In genomic region chr7:79577931-79578850, GRCm38 (mm10) we compare ENCODE assay signal across 9 mouse cellular contexts. TPM values are rescaled to one million over a fixed set of nuclear protein-coding genes. Genes with fewer than 3 reads are reported as not detected.
A peak's percentile ranks its signal among the peaks of the same experiment; 100 is the strongest.
DNase-seq lines count a peak whose midpoint lies in the region; ATAC-seq and TF ChIP-seq lines count a peak whose summit lies in the region.
"Had no signal": no experiment of that assay in that cellular context is flagged by ENCODE, and none has a peak within 500 bp of the region (broad histone marks: within the 10 kb centered on the region; RNA-seq: fewer than 3 reads in every experiment).

No protein-coding gene starts in this region.

- no peak for TF ChIP-seq CTCF in heart, adult 2 months (IDR thresholded peaks at IDR 0.05)
- no peak for TF ChIP-seq CTCF in ES-Bruce4 (IDR thresholded peaks at IDR 0.05; ENCODE audit: low read depth, low read length)
- no peak for TF ChIP-seq CTCF in heart, postnatal 0 days (IDR thresholded peaks at IDR 0.05; ENCODE audit: low read depth)
- TF ChIP-seq CTCF in liver, postnatal 0 days (IDR thresholded peaks at IDR 0.05; ENCODE audit: low read depth), result no peak

- H3K4me1 ChIP-seq in heart, embryonic 10.5 days, result peaks cover 19% of the 10 kb centered on the region
- H3K4me1 ChIP-seq in heart, adult 2 months (ENCODE audit: control insufficient read depth, insufficient read depth, low read length), result no peaks in the 10 kb centered on the region
- no peaks in the 10 kb centered on the region for H3K4me1 ChIP-seq in ES-Bruce4 (ENCODE audit: control insufficient read depth, insufficient read depth, low read length)
- peaks cover 23% of the 10 kb centered on the region for H3K4me1 ChIP-seq in heart, postnatal 0 days (ENCODE audit: control insufficient read depth, insufficient read depth)
- H3K4me1 ChIP-seq in liver, postnatal 0 days (ENCODE audit: insufficient read depth), result peaks cover 3% of the 10 kb centered on the region; the same call in 1 of the 2 replicates

- H3K4me2 ChIP-seq in heart, postnatal 0 days (ENCODE audit: low read depth, low read length), result peak overlapping the region; percentile 60
- H3K4me2 ChIP-seq in liver, postnatal 0 days (ENCODE audit: low read depth, low read length), result peak overlapping the region; percentile 50; the same call in 1 of the 2 replicates

- H3K9me3 ChIP-seq in heart, embryonic 10.5 days, result no peaks in the 10 kb centered on the region
- no peaks in the 10 kb centered on the region for H3K9me3 ChIP-seq in ES-Bruce4 (replicated peaks; ENCODE audit: control insufficient read depth, insufficient read depth, low read length, poor library complexity, severe bottlenecking)
- H3K9me3 ChIP-seq in heart, postnatal 0 days (replicated peaks; ENCODE audit: control insufficient read depth, low read length), result no peaks in the 10 kb centered on the region
- H3K9me3 ChIP-seq in liver, postnatal 0 days (ENCODE audit: low read length), result no peaks in the 10 kb centered on the region

- TF ChIP-seq EP300 in heart, adult 2 months (IDR thresholded peaks at IDR 0.05; ENCODE audit: insufficient read depth, low read depth, low read length), result no peak
- no peak for TF ChIP-seq EP300 in ES-Bruce4 (IDR thresholded peaks at IDR 0.05; ENCODE audit: insufficient read depth, low read depth, low read length)
- no peak for TF ChIP-seq EP300 in heart, postnatal 0 days (IDR thresholded peaks at IDR 0.05; ENCODE audit: low read depth)
- no peak for TF ChIP-seq EP300 in liver, postnatal 0 days (IDR thresholded peaks at IDR 0.05; ENCODE audit: low read depth)

- TF ChIP-seq POLR2A in heart, adult 2 months (IDR thresholded peaks at IDR 0.05; ENCODE audit: insufficient read depth, low read depth, low read length), result no peak
- TF ChIP-seq POLR2A in ES-Bruce4 (IDR thresholded peaks at IDR 0.05; ENCODE audit: insufficient read depth, low read length), result no peak

- H3K79me2 ChIP-seq in heart, adult 2 months (replicated peaks; ENCODE audit: control insufficient read depth, insufficient read depth, low read length), result no peaks in the 10 kb centered on the region

- peak overlapping the region; percentile 81; the same call in 1 of the 2 replicates for H3K27ac ChIP-seq in heart, embryonic 10.5 days
- no peak overlapping the region for H3K27ac ChIP-seq in heart, adult 2 months
- no peak overlapping the region for H3K27ac ChIP-seq in ES-Bruce4 (ENCODE audit: insufficient read depth, low read length)
- H3K27ac ChIP-seq in heart, postnatal 0 days (ENCODE audit: low read depth), result no peak overlapping the region
- H3K27ac ChIP-seq in liver, postnatal 0 days (ENCODE audit: low read depth), result no peak overlapping the region

- no peaks in the 10 kb centered on the region for H3K36me3 ChIP-seq in heart, embryonic 10.5 days
- no peaks in the 10 kb centered on the region for H3K36me3 ChIP-seq in heart, adult 2 months (ENCODE audit: control insufficient read depth, insufficient read depth, low read length)
- H3K36me3 ChIP-seq in ES-Bruce4 (ENCODE audit: control insufficient read depth, insufficient read depth, low read length, poor library complexity, severe bottlenecking), result no peaks in the 10 kb centered on the region
- H3K36me3 ChIP-seq in heart, postnatal 0 days (replicated peaks; ENCODE audit: control insufficient read depth, insufficient read depth, low read length), result no peaks in the 10 kb centered on the region
- H3K36me3 ChIP-seq in liver, postnatal 0 days (replicated peaks; ENCODE audit: insufficient read depth, low read length), result no peaks in the 10 kb centered on the region

- 5% methylated on average over 25 of the region's 25 CpGs for WGBS in heart, embryonic 10.5 days
- WGBS in heart, adult 2 months, result 16% methylated on average over 25 of the region's 25 CpGs
- WGBS in heart, postnatal 0 days, result 12% methylated on average over 25 of the region's 25 CpGs
- WGBS in liver, postnatal 0 days (ENCODE audit: insufficient replicate concordance), result 13% methylated on average over 24 of the region's 25 CpGs

- intact Hi-C loops in heart, adult 2 months (cut with DNase I), result no loop called here

- H3K9ac ChIP-seq in heart, adult 2 months (ENCODE audit: low read depth, low read length), result no peak overlapping the region
- peak overlapping the region; percentile 7; the same call in 1 of the 2 replicates for H3K9ac ChIP-seq in ES-Bruce4 (ENCODE audit: low read depth, poor library complexity, severe bottlenecking)
- H3K9ac ChIP-seq in heart, postnatal 0 days (replicated peaks; ENCODE audit: low read depth, low read length), result peak overlapping the region; percentile 32; the same call in 1 of the 2 replicates
- H3K9ac ChIP-seq in liver, postnatal 0 days (replicated peaks), result no peak overlapping the region; the same call in 1 of the 2 replicates

- no peak for ATAC-seq in heart, postnatal 0 days (ENCODE audit: insufficient read depth, low read depth)
- no peak for ATAC-seq in liver, postnatal 0 days

- peaks cover 100% of the 10 kb centered on the region for H3K27me3 ChIP-seq in heart, embryonic 10.5 days (ENCODE audit: insufficient read depth, poor library complexity, severe bottlenecking)
- peaks cover 2% of the 10 kb centered on the region; the same call in 1 of the 2 replicates for H3K27me3 ChIP-seq in heart, adult 2 months (ENCODE audit: control insufficient read depth, insufficient read depth, low read length)
- H3K27me3 ChIP-seq in ES-Bruce4 (ENCODE audit: control insufficient read depth, insufficient read depth, low read length, poor library complexity, severe bottlenecking), result 0 out of 2 replicates have a peak, but pooled peaks cover 3% of the 10 kb centered on the region
- H3K27me3 ChIP-seq in heart, postnatal 0 days (ENCODE audit: control insufficient read depth, insufficient read depth, low read length), result peaks cover 51% of the 10 kb centered on the region
- H3K27me3 ChIP-seq in liver, postnatal 0 days (ENCODE audit: insufficient read depth, low read length), result peaks cover 33% of the 10 kb centered on the region

- no peak for DNase-seq in heart, embryonic 10.5 days (ENCODE audit: low spot score)
- no peak for DNase-seq in heart, adult 2 months
- no peak for DNase-seq in heart, postnatal 0 days (ENCODE audit: low spot score)
- no peak for DNase-seq in liver, postnatal 0 days
- DNase-seq in adrenal gland, postnatal 4 days (ENCODE audit: low spot score in 2 of 2), result no peak
- no peak for DNase-seq in spleen, adult 18-20 months
- DNase-seq in gastrocnemius, adult 8-10 months (ENCODE audit: low spot score in 2 of 2), result no peak

- H3K4me3 ChIP-seq in heart, embryonic 10.5 days, result peak overlapping the region; percentile 57
- H3K4me3 ChIP-seq in heart, adult 2 months, result no peak overlapping the region
- H3K4me3 ChIP-seq in ES-Bruce4 (ENCODE audit: low read depth, low read length), result no peak overlapping the region
- H3K4me3 ChIP-seq in heart, postnatal 0 days (ENCODE audit: low read depth, low read length), result peak overlapping the region; percentile 21
- 0 out of 2 replicates have a peak overlapping the region, but pooled peaks have one; percentile 9 for H3K4me3 ChIP-seq in liver, postnatal 0 days (ENCODE audit: low read depth, low read length)

RNA-seq across cellular contexts. Expression of gene Rhcg, which starts 39.3 kb away (rescaled TPM):
- polyA plus RNA-seq in heart, embryonic 10.5 days (2016; fragmentation: Nextera tagmentation; extraction: Ambion mirVana), result not detected in 2 replicates
- total RNA-seq in heart, adult 2 months (2021), result not detected
- not detected in 2 replicates for polyA plus RNA-seq in heart, adult 2 months (2012; rRNA removed)
- polyA plus RNA-seq in ES-Bruce4 (2011; ENCODE audit: insufficient read depth, insufficient read length, low read depth, missing spikeins), result 0.46 TPM in 1 of 2 replicates, not detected in the other
- total RNA-seq in heart, postnatal 0 days (2014; rRNA removed; ENCODE audit: low replicate concordance), result 0.04 and 0.19 TPM in 2 replicates
- 0.40 and 0.44 TPM in 2 replicates for polyA plus RNA-seq in heart, postnatal 0 days (2015; fragmentation: Nextera tagmentation; extraction: Ambion mirVana)
- 0.20 TPM in 1 of 2 replicates, not detected in the other for polyA plus RNA-seq in liver, postnatal 0 days (2015; fragmentation: Nextera tagmentation; extraction: Ambion mirVana)
- 10 to 100 TPM in 1 of 2 experiments, 1 to 10 TPM in 1; 1.7 to 12.8 TPM for total RNA-seq in adrenal gland, postnatal 4 days (2021)
- total RNA-seq in gastrocnemius, adult 8-10 months (2022), result under 1 TPM in 1 of 4 experiments, not detected in 3; 0.15 TPM
- polyA plus RNA-seq: C2C12 had no signal

Comparison
In these comparisons a context has a peak if more than half of its experiments do, and no peak if none do; other contexts are left out.
1. H3K4me3 ChIP-seq: peak in heart, embryonic 10.5 days (single experiment), heart, postnatal 0 days (single experiment) and liver, postnatal 0 days (single experiment); none in heart, adult 2 months (single experiment) and ES-Bruce4 (single experiment).
2. H3K9ac ChIP-seq: peak in ES-Bruce4 (single experiment) and heart, postnatal 0 days (single experiment); none in heart, adult 2 months (single experiment) and liver, postnatal 0 days (single experiment).